Mouse (Mus musculus): ENCODE data around the gene Traf4. TPM values are rescaled to one million over a fixed set of nuclear protein-coding genes. Genes with fewer than 3 reads are reported as not detected.
A peak's percentile ranks its signal among the peaks of the same experiment; 100 is the strongest.
"Not testable (repeated sequence)": the region's sequence is repeated elsewhere in the genome, so short reads cannot be mapped to it uniquely, and the experiment has no call there.

The Traf4 gene
- 34.7 and 38.2 TPM in 2 replicates for polyA plus RNA-seq (2012; rRNA removed)

DNA sequence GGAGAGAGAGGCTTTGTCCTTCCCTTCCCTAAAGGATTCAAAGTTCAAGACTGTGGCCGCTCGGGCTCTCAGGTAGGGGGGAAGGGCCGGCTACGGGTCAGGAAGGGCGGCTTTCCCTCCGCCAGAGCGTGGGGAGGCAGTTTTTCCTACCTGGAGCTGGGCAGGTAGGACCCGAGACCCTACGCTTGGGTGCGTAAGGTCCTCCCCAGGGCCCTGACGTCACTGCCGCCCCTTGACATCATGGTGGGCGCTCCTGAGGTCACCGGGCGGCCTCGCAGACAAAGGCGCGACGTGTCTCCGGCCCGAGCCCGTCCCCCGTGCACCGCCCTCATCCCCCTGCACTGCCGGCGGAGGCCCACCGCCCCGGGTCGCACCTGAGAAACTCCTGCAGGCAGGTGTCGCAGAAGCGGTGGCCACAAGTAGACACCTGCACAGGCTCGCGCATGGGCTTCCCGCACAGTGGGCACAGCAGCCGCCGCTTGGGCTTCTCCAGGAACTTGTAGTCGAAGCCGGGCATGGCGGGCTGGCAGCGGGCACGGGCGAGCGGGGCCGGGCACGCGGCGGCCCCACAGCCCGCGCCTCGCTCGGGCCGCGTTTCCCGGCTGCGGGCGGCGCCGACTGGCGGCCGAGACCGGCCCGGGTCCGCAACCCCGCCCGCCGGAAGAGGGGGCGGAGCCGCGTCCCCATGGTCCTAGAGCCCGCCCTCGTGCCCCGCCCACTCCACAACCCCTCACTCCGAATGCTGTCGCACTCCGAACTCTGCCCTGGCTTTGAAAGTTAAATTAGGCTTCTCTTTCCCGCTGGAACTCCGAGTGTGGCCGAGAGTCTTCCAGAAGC lies at the start of gene Traf4:
Gene Traf4 (minus strand): TSS at position 666 of the 837 bp plus-strand sequence.
- DNase-seq (ENCODE audit: low read depth): no peak

DNA sequence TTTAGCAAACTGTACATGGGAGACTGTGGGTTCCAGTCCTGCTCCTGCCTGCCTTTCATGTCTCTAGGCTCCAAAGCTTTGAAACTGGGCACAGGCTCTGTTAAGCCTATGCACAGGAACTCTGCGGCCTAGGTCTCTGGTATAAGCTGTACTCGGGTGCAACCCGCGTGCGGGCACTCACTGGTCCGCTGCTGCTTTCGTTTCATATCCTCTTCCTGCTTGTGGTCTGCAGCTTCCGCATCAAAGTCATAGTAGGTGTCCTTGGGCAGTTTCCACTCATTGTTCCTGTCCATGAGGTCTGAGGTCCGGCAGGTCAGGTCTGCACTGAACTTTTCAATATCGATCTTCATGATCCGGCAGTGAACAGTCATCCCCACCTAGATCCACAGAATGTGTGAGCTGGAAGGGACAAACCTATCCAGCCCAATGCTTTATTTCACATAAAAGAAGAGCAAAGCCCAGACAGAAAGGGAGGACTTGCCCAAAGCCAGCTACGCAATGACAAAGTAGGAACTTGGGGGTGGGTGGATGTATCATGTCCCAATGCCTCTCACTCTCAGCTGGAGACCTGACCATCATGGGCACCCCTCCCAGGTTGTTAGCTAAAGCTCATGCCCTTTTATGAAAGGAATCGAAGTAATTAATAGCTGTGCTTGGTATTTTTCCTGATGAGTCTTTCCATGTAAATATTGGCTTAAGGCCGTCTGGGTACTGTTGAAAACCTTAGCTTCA lies 47.9 kb upstream of the Traf4 start:
- no peak for DNase-seq (ENCODE audit: low read depth)

GRCm38 (mm10) chr11:78211513-78211912 lies 46.1 kb upstream of the Traf4 start:
- DNase-seq (ENCODE audit: low read depth): no peak

GRCm38 (mm10) chr11:78210615-78211014 lies 45.2 kb upstream of the Traf4 start:
- DNase-seq (ENCODE audit: low read depth): peak; percentile 61

DNA sequence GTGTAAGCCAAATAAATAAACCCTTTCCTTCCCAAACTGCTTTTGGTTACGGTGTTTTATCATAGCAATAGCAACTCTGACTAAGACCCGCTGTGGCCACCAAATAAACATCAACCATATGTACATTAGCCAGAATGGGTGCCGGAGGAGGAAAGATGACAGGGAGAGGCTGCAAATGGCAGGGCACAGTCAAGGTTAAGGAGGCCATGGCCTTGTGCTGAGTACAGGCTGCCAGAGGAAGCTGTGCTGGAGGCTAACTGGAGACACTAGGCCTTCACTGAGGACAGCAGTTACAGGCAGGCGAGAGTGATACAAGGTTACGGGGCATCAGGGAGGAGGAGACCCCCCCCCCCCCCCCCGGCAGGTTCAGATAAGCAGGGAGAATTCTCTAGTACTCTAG lies 44.5 kb upstream of the Traf4 start:
- DNase-seq (ENCODE audit: low read depth): no peak

DNA sequence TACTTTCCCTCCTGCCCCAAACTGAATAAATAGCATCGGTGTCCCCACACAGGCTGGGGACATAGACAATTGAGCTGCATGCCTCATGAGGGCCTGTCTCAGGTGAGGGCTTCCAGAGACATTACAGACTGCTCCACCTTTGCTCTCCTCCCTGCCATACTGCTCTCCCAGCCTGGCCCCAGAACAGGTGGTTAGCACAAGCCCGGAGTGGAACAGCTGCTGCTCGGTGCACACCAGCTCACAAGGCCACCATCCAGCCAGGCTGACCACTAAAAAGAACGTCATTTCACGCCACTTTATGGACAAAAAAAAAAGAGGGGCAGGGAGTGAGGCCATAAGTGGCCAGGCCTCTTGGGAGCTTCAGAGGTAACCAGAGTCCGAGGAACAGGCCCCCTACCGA lies 41.8 kb upstream of the Traf4 start:
- DNase-seq (ENCODE audit: low read depth): no peak

DNA sequence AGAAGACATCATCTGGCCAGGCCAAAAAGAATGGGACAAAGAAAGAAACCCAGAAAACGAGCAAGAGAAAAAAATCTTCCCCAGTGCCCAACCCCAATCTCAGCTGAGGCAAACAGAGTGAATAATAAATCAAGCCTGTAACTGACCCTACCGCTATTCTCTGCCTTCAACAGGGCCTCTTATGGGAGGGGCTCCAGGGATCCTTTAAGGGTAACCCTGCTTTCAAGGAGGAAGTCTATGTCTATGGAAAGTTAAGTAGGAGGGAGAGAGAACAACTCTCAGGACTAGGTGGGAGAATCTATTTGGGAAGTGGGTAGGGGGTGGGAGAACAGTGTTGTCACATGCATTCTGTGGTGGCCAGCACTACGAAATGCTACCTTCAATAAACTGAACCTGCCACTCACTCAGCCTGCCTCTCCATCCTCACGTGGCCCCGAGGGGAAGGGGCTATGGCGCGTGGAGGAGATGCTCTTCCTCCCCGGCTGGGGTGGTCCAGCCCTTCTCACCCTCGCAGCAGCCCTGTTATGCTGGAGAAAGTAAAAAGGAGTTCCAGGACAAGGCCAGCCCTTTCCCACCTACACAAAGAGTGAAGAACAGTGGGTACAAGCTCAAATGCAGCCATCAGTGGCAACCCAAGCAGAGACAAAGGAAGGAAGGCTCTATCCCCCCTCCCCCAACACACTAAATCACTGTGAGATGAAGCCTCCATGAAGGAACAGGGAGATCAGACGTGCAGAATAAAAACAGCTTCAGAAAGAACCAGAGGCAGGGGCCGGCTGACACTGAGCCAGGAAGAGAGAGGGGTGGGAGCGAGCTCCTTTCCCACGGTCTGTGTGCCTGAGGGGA lies 40.2 kb upstream of the Traf4 start:
- DNase-seq (ENCODE audit: low read depth): no peak

DNA sequence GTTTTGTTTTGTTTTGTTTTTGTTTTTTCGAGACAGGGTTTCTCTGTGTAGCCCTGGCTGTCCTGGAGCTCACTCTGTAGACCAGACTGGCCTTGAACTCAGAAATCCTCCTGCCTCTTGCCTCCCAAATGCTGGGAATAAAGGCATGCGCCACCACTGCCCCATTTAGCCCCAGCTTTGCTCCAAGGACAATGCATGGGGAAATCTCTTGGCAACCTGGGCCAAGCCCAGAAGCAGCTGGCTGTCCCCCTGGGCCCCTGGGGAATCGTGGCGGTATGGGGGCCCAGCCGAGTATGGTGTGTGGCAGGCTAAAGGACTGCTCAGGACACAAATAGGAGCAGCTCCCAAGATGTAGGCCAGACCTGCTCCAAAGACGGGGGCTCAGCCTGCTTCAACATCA lies 38.9 kb upstream of the Traf4 start:
- DNase-seq (ENCODE audit: low read depth): no peak

- no peak for DNase-seq (ENCODE audit: low read depth)
Measured at GRCm38 (mm10) chr11:78202372-78202771, 37.0 kb upstream of the Traf4 start.

GRCm38 (mm10) chr11:78195101-78195863 lies 29.9 kb upstream of the Traf4 start:
- DNase-seq (ENCODE audit: low read depth): no peak

- DNase-seq (ENCODE audit: low read depth): no peak
Measured at GRCm38 (mm10) chr11:78194411-78195100, 29.2 kb upstream of the Traf4 start.

DNA sequence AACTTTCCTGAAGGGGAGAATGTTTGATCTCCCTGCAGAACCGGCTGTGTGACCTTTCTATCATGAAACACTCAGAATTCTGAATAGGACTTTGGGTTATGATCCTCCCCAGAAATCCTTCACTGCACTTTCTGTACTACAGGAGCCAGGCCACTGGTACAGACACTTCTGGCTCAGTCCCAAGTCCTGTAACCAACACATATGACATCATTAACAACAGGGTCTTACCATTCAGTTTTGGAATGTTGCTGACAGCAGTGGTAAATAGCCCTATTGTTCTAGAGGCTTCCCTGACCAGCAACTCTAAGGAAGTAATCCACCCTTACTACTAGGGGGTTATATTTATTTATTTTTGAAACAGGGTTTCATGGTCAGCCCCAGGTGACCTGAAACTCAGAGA lies 27.7 kb upstream of the Traf4 start, which contains the start of gene Proca1:
Gene Proca1 (plus strand): TSS at position 280 of the 400 bp plus-strand sequence.
- no peak for DNase-seq (ENCODE audit: low read depth)

DNA sequence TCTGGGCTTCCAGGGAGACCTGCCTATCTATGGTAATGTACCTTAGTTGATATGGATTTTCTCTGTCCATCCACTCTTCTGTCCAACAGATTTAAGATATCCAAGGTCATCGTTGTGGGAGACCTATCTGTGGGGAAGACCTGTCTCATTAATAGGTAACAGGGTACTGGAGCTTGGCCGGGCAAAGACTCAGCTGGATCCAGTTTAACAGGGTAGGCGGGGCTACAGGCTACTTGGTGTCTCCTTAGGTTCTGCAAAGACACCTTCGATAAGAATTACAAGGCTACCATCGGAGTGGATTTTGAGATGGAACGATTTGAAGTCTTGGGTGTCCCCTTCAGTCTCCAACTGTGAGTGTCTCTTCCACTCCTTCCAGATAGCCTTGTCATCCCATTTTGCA lies 24.7 kb upstream of the Traf4 start:
- DNase-seq (ENCODE audit: low read depth): no peak

- DNase-seq (ENCODE audit: low read depth): no peak
Measured at GRCm38 (mm10) chr11:78189234-78190040, 24.0 kb upstream of the Traf4 start.

GRCm38 (mm10) chr11:78188331-78189233 lies 23.2 kb upstream of the Traf4 start, which contains the start of gene Rab34:
Rab34 (plus strand) TSS chr11:78188430.
- DNase-seq (ENCODE audit: low read depth): no peak

DNA sequence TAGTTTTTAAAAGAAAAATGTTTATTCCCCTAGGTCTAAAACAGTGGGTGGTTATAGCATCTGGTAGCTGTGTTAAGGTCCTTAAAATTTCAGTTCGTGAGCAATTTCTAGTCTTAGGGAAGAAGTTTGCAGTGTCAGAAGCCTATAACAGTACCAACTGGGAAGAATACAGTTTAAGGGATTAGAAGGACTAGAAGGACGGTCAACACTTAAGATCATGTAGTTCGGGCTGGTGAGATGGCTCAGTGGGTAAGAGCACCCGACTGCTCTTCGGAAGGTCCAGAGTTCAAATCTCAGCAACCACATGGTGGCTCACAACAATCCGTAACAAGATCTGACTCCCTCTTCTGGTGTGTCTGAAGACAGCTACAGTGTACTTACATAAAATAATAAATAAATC lies 19.3 kb upstream of the Traf4 start:
- DNase-seq (ENCODE audit: low read depth): not testable (repeated sequence)

- DNase-seq (ENCODE audit: low read depth): no peak
Measured at GRCm38 (mm10) chr11:78183884-78184514, 18.6 kb upstream of the Traf4 start.
